Mouse (Mus musculus) mouse embryonic stem cell (cell line): ENCODE data around the gene Gcn1l1.
"Not testable (repeated sequence)": the region's sequence is repeated elsewhere in the genome, so short reads cannot be mapped to it uniquely, and the experiment has no call there.

Experiments
- in situ Hi-C, 2 experiments: fragments of 300-500 bp; cut with MboI; formaldehyde crosslinking; loops; 1 replicate in 1 of 2; 3 replicates in 1 of 2; pipeline ENCODE4 v1.14.3; 2019 to 2020; ENCODE audit warnings: low sequenced_read_pairs in 2 of 2, low pct_unique_long_range_greater_than_20kb in 1 of 2, mixed read lengths in 1 of 2; ENCODE audit not compliant: unreplicated experiment in 1 of 2

Gene Gcn1l1

DNA sequence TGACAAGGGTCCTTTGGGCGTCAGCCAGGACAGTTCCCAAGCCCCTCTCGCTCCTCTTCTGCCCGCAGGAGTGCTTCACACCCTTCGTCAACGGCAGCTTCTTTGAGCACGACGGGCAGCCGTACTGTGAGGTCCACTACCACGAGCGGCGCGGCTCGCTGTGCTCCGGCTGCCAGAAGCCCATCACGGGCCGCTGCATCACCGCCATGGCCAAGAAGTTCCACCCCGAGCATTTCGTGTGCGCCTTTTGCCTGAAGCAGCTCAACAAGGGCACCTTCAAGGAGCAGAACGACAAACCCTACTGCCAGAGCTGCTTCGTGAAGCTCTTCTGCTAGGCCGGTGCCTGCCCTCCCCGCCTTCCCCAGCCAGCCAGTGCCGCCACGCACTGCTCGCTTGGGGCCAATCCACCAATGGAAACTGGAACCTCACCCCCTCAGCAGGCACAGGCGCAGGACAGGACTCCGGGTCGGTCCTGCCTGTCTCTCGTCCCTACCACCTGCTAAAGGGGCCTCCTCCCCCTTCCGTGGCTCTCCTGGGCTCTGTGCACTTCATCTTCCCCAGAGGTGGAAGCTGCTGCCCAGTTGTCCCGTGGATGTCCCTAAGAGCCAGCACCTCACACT is 11.1 kb upstream of the Gcn1l1 start:
- in situ Hi-C loops = no loop called here

DNA sequence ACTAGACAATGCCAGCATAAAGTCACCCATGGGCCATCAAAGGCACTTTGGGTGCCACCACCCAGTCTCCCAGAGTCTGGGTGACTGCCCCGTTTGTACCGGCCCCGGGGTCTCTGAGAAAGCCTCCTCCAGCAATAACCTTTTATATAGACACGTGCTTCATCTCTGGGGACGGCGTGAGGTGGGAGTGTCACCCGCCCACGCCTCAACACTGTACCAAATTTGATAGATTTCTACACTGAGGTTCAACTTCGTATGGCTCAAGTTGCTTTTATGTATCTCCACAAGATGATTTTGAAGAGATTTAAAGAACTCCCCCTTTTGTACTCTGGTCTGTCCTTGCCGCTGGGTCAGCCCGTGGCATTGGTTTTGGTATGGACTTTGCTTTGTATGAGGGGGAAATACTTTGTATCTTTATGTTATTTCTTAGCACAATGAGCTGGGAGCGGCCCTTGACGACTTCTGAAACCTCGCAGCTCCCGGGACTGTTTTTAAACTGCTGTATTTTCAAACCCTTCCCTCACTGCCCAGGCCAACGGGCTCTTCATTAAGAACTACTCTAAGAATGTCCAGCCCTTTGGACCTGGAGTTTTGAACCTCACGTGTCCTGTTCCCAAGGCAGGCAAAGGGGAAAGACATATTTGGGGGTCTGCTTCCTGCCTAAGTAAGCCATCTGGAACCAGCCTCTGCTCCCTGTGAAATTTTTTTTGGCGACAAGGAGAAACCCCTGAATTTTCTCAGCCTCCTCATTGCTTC is 10.3 kb upstream of the Gcn1l1 start:
- in situ Hi-C loops = no loop called here

DNA sequence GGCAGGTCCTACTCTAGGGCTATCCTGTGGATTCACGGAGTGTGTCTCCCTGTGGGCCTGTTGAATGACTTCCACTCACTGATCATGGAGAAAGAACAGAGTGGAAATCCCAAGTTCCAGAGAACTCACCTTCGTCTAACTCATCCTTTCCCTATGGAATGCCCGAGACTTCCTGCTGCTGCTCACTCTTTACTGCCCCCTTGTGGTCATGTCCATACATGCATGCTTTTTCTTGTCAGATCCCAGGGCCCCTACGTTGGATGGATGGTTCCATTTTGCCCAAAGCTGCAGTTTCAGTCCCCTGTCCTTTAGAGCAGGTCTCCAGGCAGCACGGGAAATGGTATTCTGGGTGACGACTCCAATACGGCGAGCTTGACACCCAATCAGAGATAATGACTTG is 8.8 kb upstream of the Gcn1l1 start:
- in situ Hi-C loops = no loop called here

DNA sequence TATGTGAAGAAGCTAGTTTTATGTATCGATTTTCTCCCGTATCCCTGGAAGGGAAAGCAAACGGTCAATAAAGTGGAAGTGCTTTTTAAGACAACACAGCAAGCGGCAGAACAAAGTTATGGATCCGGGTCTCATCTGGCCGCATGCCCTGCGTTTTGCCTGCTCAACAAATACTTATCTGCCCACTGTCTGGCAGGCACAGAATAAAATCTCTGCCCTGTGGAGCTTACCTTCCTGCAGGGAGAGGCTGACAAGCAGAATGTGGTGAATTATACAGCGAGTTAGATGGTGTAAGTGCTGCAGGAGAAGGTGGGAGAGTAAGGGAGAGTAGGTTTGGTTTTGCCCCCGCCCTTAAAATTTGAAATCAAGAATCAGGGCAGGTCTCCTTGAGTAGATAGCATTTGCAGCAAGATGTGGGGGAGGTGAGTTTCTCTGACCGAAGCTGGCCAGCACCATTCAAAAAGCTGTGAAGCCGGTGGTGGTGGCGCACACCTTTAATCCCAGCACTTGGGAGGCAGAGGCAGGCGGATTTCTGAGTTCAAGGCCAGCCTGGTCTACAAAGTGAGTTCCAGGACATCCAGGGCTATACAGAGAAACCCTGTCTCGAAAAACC is 6.8 kb upstream of the Gcn1l1 start:
- in situ Hi-C loops = no loop called here

DNA sequence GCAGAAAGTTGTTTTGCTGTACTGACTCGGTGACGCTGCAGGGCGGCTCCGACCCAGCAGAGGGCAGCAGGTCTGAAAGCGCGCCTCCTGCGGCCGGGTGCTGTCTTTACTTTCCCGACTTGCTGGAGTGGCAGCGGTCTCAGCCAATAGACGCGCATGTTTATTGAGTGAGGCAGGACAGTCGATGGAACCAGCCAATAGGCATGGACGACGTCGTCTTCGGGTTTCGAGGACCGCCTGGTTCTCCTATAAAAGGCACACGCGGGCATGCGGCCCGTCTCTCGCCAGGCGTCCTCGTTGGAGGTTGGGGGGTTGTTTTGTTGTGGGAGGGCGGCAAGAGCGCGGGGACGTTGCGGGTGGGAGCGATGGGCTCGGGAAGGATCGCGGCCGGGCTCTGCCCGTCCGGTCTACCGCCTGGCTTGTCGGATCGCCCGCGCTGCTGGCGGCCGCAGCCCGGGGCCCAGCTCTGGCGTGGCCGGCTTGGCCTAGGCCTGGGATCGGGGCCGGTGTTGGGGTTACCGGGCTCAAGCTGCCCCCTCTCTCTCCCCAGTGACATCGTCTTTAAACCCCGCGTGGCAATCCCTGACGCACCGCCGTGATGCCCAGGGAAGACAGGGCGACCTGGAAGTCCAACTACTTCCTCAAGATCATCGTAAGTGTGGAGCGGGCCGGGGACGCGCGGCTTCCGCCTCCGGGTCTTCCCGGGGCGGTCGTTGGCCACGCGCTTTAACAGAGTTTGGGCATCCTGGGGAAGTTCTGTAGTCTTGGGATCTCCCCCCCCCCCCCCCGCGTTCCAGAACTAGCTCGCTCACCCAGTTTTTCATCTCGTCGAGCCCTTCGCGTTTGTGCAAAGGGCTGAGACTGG is 5.6 kb upstream of the Gcn1l1 start, which contains the start of gene Rplp0:
TSS of gene Rplp0 (plus strand) at position 231 of the 865 bp plus-strand sequence.
- in situ Hi-C loops = no loop called here

DNA sequence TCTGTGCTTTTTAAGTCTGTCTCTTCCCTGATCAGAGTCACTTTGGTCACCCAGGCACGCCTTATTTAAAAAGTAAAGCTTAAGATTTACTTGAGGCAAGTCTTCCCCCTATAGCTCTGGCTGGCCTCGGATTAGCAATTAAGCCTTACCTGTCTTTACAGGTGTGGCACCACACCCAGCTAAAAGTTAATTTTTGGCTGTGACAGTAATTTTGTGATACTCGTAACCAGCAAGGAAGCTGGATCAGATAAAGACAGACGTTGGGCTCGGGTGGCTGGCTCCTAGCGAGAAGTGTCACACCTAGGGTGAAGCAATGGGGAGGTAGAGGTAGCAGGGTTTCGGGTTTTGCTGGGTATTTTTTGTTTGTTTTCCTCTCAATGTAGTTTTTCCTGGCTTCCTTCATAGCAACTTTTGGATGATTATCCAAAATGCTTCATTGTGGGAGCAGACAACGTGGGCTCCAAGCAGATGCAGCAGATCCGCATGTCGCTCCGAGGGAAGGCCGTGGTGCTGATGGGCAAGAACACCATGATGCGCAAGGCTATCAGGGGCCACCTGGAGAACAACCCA is 4.6 kb upstream of the Gcn1l1 start:
- in situ Hi-C loops = no loop called here

DNA sequence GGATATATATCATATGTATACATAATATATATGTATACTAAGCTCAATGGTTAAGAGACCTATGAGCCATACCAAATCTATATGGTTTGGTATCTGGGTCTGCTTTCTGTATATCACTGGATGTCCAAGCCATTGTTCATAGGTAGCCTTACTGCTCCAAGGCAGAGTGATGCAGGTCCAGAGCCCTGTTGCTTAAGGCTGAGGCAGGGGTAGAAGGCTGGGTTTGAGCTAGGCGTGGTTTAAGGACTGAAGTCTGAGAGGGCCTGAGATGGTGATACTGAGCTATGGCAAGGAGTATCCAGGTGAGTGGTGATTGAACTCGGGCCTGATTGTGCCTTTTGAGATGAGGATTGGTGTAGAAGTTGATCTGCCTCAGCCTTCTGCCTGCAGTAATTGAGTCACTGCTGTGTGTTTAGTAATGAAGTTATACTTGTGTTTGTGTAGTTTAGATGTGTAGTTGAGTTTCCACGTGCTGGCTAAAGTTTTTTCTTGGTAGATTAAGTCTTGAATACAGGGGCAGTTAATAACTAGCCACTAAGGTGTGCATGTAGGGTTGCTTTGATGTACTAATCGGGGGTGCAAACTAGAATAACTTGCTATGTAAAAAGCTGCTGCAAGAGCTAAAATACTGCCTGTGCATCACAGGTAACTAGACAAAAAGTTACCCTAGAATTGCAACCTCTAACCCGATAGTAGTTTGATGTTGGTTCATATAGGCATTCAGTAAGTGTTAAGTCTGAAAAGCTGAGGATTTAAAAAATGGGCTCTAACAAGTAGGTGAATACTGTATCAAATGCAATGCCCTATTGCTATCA is 1.1 kb upstream of the Gcn1l1 start:
- in situ Hi-C loops = no loop called here

DNA sequence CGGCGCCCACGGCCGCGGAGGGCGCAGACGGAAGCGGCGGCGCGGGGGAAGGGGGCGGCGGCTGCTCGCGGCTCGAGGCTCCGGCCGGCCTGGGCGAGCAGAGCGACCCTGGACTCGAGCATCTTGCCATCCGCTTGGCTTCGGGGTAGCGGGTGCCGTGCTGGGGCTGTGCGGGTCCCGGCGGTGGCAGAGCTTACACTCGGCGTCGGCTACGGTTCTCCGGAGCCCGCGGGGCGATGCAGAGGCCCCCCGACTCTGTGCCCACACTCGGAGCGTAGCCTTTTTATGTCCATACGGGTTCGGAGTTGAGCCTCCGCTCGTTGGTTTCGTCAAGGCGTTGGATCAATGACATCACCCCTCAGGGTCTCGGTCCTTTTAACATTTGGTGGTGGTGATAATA is 349 bp downstream of the Gcn1l1 start:
- in situ Hi-C loops = no loop called here

DNA sequence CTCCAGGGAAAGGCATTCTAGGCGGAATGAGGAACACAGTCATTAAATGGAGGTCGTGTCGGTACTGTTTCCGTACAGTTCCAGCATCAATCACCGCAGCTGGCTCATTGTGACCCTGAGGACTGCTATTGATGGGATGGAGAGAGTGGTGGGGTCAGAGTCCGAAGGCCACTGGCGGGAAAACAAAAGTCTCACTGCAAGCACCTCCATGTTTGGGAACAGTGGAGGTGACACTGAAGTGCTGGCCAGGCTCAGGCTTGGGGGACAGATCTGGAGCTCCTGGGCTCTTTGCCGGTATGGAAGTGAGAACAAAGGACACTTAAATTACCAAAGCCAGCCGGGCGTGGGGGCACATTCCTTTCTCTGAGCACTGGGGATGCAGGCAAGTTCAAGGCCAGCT is 3.6 kb downstream of the Gcn1l1 start:
- in situ Hi-C loops = no loop called here

DNA sequence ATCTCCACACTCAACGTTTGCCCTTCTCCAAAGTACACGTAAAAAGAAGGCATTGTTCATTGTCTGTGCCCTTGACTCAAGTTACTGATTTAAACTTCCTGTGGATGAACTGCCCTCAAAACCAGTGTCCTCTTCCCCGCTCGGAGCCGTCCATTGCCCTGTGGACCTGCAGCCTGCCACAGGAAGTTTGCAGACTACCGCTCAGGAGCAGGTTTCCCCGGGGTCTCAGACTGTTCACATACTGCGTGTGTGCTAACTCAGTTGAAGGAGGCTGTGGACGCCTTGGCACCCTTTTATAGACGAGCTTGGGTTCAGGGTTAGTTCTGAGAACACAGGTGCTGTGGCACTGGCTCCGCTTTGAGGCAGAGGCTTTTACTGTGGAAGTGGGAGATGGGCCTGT is 4.3 kb downstream of the Gcn1l1 start:
- in situ Hi-C loops = no loop called here

DNA sequence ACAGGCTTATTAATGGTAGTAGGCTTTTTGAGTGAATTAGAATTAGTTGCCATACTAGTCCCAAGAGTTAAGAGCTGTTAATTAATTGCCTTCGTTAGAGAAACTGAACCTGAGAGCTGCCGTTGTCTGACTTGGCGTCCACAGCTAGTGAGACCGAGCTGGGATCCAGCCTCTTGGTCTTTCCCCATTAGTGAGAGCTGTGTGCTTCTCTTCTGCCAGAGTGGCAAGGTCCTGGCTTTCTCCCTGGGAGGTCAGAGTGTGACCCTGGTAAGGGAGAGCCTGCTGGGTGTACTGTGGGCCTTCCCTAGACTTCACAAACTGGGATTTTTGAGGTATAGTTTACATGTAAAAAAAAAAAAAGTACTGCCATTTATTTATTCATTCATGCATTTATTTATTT is 4.7 kb downstream of the Gcn1l1 start:
- in situ Hi-C loops = no loop called here

DNA sequence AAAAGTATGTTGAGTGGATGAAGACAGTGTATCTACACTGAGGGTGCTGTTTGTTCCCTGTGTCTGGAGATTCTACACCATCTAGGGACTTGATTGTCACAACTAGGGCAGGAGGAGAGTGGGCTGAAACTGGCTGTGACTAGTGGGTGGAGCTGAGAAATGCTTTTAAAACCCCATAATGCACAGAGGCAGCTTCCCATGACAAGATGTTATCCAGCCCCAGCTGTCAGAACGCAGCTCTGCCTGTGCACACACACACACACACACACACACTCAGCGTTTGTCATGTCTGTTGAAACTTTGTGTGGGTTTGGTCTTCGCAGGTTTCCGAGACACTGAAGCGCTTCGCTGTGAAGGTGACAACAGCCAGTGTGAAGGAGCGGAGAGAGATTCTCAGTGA is 6.0 kb downstream of the Gcn1l1 start:
- in situ Hi-C loops = no loop called here

DNA sequence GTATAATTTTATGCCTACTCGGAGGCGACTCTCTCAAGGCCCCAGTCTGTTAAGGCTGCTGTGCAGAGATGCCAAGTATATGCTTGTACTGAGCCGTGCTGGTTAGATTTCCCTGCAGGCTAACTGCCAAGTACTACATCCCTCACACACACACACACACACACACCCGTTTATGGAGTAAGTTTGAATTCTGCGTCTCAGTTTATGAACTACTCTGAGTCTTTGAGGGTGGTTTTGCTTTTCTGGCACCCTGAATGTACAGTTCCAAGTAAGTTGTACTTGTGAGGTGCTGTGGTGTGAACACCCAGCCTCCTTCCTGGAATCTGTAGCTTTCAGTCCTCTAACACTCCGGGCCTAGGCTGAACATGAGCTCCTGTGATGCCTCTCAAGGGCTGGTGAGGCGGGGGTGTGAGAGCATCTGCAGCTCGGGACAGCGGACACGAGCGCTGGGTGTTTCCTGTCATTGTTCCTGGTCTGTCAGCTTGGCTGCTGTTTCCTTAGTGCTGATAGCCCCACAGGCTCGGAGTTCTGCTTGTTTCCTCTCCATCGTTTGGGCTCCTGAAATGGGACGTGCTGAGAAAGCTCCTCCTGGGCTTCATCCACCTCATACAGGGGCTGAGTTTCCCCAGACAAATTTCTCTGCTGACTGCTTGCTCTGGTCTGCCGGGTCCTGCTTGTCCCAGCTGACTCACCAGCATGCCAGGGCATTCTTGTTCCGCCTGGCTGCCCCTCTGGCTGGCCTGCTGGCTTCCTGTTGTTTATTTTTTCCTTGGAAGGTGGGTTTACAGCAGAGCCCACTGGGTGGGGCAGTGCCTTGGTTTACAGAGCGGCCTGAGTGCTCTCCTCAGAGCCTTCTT is 7.9 kb downstream of the Gcn1l1 start:
- in situ Hi-C loops = no loop called here

DNA sequence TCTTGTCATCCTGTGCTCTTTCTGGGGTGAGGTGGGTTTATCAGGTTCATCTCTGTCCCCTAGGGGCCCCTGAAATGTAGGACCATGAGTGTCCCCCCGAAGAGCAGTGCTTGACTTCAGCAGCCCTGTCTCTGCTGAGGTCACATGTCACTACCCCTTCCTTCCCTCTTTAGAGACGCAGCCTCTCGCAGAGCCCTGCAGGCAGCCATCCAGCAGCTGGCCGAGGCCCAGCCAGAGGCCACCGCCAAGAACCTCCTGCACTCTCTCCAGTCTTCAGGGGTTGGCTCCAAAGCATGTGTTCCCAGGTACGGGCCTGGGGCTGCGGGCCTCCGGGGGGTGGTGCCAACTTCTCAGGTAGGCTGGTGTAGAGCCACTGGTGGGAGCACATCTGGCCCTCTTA is 9.9 kb downstream of the Gcn1l1 start:
- in situ Hi-C loops = no loop called here

DNA sequence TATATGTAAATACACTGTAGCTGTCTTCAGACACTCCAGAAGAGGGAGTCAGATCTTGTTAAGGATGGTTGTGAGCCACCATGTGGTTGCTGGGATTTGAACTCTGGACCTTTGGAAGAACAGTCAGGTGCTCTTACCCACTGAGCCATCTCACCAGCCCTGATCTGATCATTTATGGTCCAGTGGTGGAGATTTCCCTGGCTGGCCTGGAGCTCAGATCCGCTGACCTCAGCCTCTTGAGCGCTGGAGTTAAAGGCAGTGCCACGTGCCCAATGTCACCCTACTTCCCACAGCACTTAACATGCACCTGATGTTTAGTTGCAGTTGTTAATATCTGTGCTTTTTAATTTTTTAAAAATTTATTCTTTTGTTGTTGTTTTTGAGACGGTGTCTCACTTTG is 12.6 kb downstream of the Gcn1l1 start:
- in situ Hi-C loops = not testable (repeated sequence)

DNA sequence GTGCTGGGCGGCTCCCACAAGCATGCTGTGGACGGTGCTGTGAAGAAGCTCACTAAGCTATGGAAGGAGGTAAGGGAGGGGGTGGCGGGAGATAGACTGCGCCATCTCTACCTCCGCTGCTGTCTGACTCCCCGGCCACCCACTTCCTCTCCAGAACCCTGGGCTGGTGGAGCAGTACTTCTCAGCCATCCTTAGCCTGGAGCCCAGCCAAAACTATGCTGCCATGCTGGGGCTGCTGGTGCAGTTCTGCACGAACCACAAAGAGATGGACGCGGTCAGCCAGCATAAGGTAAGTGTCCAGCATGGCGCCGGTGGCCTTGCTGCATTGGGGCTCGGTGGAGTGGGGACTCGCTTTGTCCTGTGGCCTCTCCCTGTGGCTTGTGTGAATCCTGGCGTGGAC is 13.9 kb downstream of the Gcn1l1 start:
- in situ Hi-C loops = no loop called here

DNA sequence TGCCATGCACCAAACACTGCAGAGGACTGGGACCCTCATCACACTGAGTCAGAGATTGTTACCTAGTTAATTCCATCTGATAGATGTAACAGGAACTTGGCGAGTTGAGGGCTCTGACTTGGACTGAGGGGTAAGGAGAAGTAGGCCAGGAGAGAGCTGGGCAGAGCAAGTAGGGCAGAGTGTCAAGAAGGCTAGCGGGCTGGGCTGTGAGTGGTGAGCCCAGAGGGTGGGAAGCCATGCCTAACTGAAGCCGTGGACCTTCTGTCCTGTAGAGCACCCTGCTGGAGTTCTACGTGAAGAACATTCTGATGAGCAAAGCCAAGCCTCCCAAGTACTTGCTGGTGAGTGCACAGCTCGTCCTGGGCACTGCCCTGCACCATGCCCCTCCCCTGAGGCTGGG is 14.3 kb downstream of the Gcn1l1 start:
- in situ Hi-C loops = no loop called here
